Mouse (Mus musculus) heart, postnatal 0 days (tissue): Measurements from ENCODE around the gene Lamc3. TPM values are rescaled to one million over a fixed set of nuclear protein-coding genes. Genes with fewer than 3 reads are reported as not detected.

ENCODE experiments used
- ATAC-seq: fragments of 200-750 bp; cut with Nextera tagmentation; 2 replicates; pipeline ENCODE4 v1.8.0; 2017; ENCODE audit warnings: low read depth, moderate number of reproducible peaks, moderate library complexity; ENCODE audit not compliant: insufficient read depth
- DNase-seq: peaks from one replicate; pipeline ENCODE4 v3.0.0-alpha.2; 2016; ENCODE audit warnings: low spot score
- H3K27ac ChIP-seq: fragments of 300-500 bp; sonication (generic); 2 replicates; pipeline ENCODE4 v1.5.1; 2014; ENCODE audit warnings: low read depth, mild to moderate bottlenecking
- H3K27me3 ChIP-seq: fragments of 300-500 bp; sonication (generic); 2 replicates; pipeline ENCODE4 v1.6.1; 2014; ENCODE audit warnings: low read length, mixed read lengths; ENCODE audit not compliant: control insufficient read depth, insufficient read depth
- H3K36me3 ChIP-seq: fragments of 300-500 bp; sonication (generic); replicated peaks from 2 replicates; pipeline ENCODE4 v1.6.1; 2014; ENCODE audit warnings: low read length, mixed read lengths; ENCODE audit not compliant: control insufficient read depth, insufficient read depth
- H3K4me1 ChIP-seq: fragments of 300-500 bp; sonication (generic); 2 replicates; pipeline ENCODE4 v1.6.1; 2014; ENCODE audit warnings: antibody characterized with exemption; ENCODE audit not compliant: control insufficient read depth, insufficient read depth
- H3K4me2 ChIP-seq: fragments of 300-500 bp; sonication (generic); 2 replicates; pipeline ENCODE4 v1.6.1; 2014; ENCODE audit warnings: low read depth, mild to moderate bottlenecking, low read length, moderate library complexity
- H3K4me3 ChIP-seq: fragments of 300-500 bp; sonication (generic); 2 replicates; pipeline ENCODE4 v1.5.1; 2014; ENCODE audit warnings: low read depth, low read length
- H3K9ac ChIP-seq: fragments of 300-500 bp; sonication (generic); replicated peaks from 2 replicates; pipeline ENCODE4 v1.6.1; 2014; ENCODE audit warnings: low read depth, low read length, mixed read lengths
- H3K9me3 ChIP-seq: fragments of 300-500 bp; sonication (generic); replicated peaks from 2 replicates; pipeline ENCODE4 v1.6.1; 2016; ENCODE audit warnings: low read length; ENCODE audit not compliant: control insufficient read depth
- CTCF ChIP-seq: IDR thresholded peaks from 2 replicates; pipeline ENCODE4 v1.5.1; 2016; ENCODE audit warnings: antibody characterized with exemption, control low read depth, low read depth
- EP300 ChIP-seq: IDR thresholded peaks from 2 replicates; pipeline ENCODE4 v1.6.1; 2016; ENCODE audit warnings: antibody characterized with exemption, low read depth
- WGBS: fragments of 180-500 bp; shearing (Covaris S2); extraction: QIAGEN DNeasy Blood & Tissue Kit; methylation state at CpG from one replicate; pipeline ENCODE4 v1.1.7; 2014; 5-methylcytosine and 5-hydroxymethylcytosine counted together
- polyA plus RNA-seq: library from polyadenylated mRNA; unstranded; fragments of >200 nt; fragmentation: Nextera tagmentation; extraction: Ambion mirVana; gene quantifications from 2 replicates; pipeline ENCODE4 v1.2.1, GENCODE M21; 2015
- total RNA-seq: library from RNA; depleted of rRNA; stranded (reverse); fragments of >200 nt; gene quantifications from 2 replicates; pipeline ENCODE4 v1.2.3, GENCODE M21; 2014; ENCODE audit warnings: low replicate concordance

The Lamc3 gene
- total and polyA plus RNA-seq, 2 experiments from 2014 or later: 0.16 to 0.65 TPM

GRCm38 (mm10) chr2:31974141-31974808, 87.2 kb downstream of the Lamc3 start, which contains the start of gene Nup214:
Gene Nup214, plus strand, starts transcription at chr2:31974436.
- Histone ChIP-seq H3K27ac (peak within 1 kb of the TSS; percentile 77), H3K36me3 (peaks cover 30% of the 10 kb centered on the region), H3K4me3 (peak within 1 kb of the TSS; percentile 94), H3K9me3 (no peaks in the 10 kb centered on the region), H3K9ac (peak within 1 kb of the TSS; percentile 97), H3K4me2 (peak within 1 kb of the TSS; percentile 94), H3K4me1 (peaks cover 12% of the 10 kb centered on the region), H3K27me3 (no peaks in the 10 kb centered on the region)
- peak; percentile 61; the same call in 1 of the 2 replicates for TF ChIP-seq EP300
- no peak for TF ChIP-seq CTCF
- WGBS: under 1% methylated on average over 60 of the region's 60 CpGs
- peak; percentile 95 for DNase-seq
- peak; percentile 100 for ATAC-seq

- H3K27ac ChIP-seq: peak overlapping the region; percentile 77
- H3K4me3 ChIP-seq: peak overlapping the region; percentile 94
- TF ChIP-seq CTCF (no peak), EP300 (no peak)
- H3K4me2 ChIP-seq: peak overlapping the region; percentile 94
- ATAC-seq (no peak), DNase-seq (no peak)
- H3K27me3 ChIP-seq: no peaks in the 10 kb centered on the region
- H3K4me1 ChIP-seq: peaks cover 12% of the 10 kb centered on the region
- WGBS: 9% methylated on average over 13 of the region's 13 CpGs
- H3K36me3 ChIP-seq: peaks cover 35% of the 10 kb centered on the region
- peak overlapping the region; percentile 97 for H3K9ac ChIP-seq
- no peaks in the 10 kb centered on the region for H3K9me3 ChIP-seq
These were observed 87.8 kb downstream of the Lamc3 start for GRCm38 (mm10) chr2:31974809-31975371.

- Histone ChIP-seq H3K36me3 (peaks cover 93% of the 10 kb centered on the region), H3K9ac (no peak overlapping the region), H3K4me3 (no peak overlapping the region), H3K27me3 (no peaks in the 10 kb centered on the region), H3K4me2 (no peak overlapping the region), H3K27ac (no peak overlapping the region), H3K4me1 (no peaks in the 10 kb centered on the region), H3K9me3 (no peaks in the 10 kb centered on the region)
- DNase-seq (no peak), ATAC-seq (no peak)
- TF ChIP-seq EP300 (no peak), CTCF (no peak)
- WGBS: 87% methylated on average over 1 of the region's 1 CpGs
These were observed 100.7 kb downstream of the Lamc3 start for GRCm38 (mm10) chr2:31987774-31988173.

DNA sequence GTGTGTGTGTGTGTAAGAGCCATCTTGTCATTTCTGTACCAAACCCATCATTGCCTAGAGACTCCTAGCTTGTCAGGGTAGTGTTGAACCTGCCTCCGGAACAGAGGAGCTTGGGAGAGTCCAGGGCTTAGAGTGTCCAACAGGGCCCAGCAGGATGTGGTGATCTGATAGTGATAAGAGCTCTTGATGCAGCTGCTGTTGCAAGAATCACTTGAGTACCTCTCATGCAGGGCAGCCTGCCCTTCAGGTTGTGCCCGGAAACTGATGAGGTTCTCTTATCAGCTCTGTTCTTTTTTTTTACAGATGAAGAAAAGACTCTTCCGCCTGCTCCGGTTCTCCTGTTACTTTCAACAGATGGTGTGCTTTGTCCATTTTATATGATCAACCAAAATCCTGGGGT, 103.9 kb downstream of the Lamc3 start:
- H3K4me1 ChIP-seq: no peaks in the 10 kb centered on the region
- H3K4me3 ChIP-seq: no peak overlapping the region
- 89% methylated on average over 4 of the region's 4 CpGs for WGBS
- H3K9ac ChIP-seq: no peak overlapping the region
- no peaks in the 10 kb centered on the region for H3K9me3 ChIP-seq
- DNase-seq (no peak), ATAC-seq (no peak)
- no peak for TF ChIP-seq CTCF
- no peak for TF ChIP-seq EP300
- no peak overlapping the region for H3K4me2 ChIP-seq
- H3K27me3 ChIP-seq: no peaks in the 10 kb centered on the region
- peaks cover 87% of the 10 kb centered on the region for H3K36me3 ChIP-seq
- H3K27ac ChIP-seq: no peak overlapping the region

GRCm38 (mm10) chr2:31994896-31995295, 107.8 kb downstream of the Lamc3 start:
- Histone ChIP-seq H3K27ac (no peak overlapping the region), H3K9me3 (no peaks in the 10 kb centered on the region), H3K4me2 (no peak overlapping the region), H3K36me3 (peaks cover 94% of the 10 kb centered on the region), H3K4me3 (no peak overlapping the region), H3K27me3 (no peaks in the 10 kb centered on the region), H3K9ac (no peak overlapping the region), H3K4me1 (no peaks in the 10 kb centered on the region)
- no peak for DNase-seq
- TF ChIP-seq EP300: no peak
- TF ChIP-seq CTCF: no peak
- no peak; the same call in 1 of the 2 replicates for ATAC-seq
- 69% methylated on average over 9 of the region's 9 CpGs for WGBS
